Mouse (Mus musculus) heart, adult 2 months (tissue): ENCODE results near the gene Fhl3. TPM values are rescaled to one million over a fixed set of nuclear protein-coding genes. Genes with fewer than 3 reads are reported as not detected.
A peak's percentile ranks its signal among the peaks of the same experiment; 100 is the strongest.

Experiments used
- DNase-seq, 2 experiments: peaks; one replicate each; pipeline ENCODE4 v3.0.0; 2021
- H3K27ac ChIP-seq: fragments of 200-600 bp; 2 replicates; pipeline ENCODE4 v1.8.1; 2022
- H3K27me3 ChIP-seq: fragments of 200-500 bp; 2 replicates; pipeline ENCODE4 v1.6.1; 2012; ENCODE audit warnings: mild to moderate bottlenecking, low read length, inconsistent platforms, mixed read lengths; ENCODE audit not compliant: control insufficient read depth, insufficient read depth
- H3K36me3 ChIP-seq: fragments of 200-500 bp; 2 replicates; pipeline ENCODE4 v1.6.1; 2012; ENCODE audit warnings: low read length, inconsistent platforms; ENCODE audit not compliant: control insufficient read depth, insufficient read depth
- H3K4me1 ChIP-seq: fragments of 200-500 bp; 2 replicates; pipeline ENCODE4 v1.6.1; 2011; ENCODE audit warnings: low read length; ENCODE audit not compliant: control insufficient read depth, insufficient read depth
- H3K4me3 ChIP-seq: fragments of 200-600 bp; 2 replicates; pipeline ENCODE4 v1.8.1; 2022
- H3K79me2 ChIP-seq: fragments of 200-500 bp; replicated peaks from 2 replicates; pipeline ENCODE4 v1.6.1; 2012; ENCODE audit warnings: mild to moderate bottlenecking, inconsistent platforms, low read length, moderate library complexity, mixed read lengths; ENCODE audit not compliant: control insufficient read depth, insufficient read depth
- H3K9ac ChIP-seq: fragments of 200-500 bp; 2 replicates; pipeline ENCODE4 v1.6.1; 2012; ENCODE audit warnings: low read depth, mild to moderate bottlenecking, control low read depth, inconsistent platforms, low read length, mixed read lengths
- CTCF ChIP-seq: fragments of 200-600 bp; IDR thresholded peaks from 2 replicates; pipeline ENCODE4 v1.8.1; 2022; ENCODE audit warnings: antibody characterized with exemption, mild to moderate bottlenecking, moderate library complexity
- EP300 ChIP-seq: fragments of 200-500 bp; IDR thresholded peaks from 2 replicates; pipeline ENCODE4 v1.6.1; 2011; ENCODE audit warnings: low read depth, low read length, control low read depth; ENCODE audit not compliant: insufficient read depth
- POLR2A ChIP-seq: fragments of 200-500 bp; IDR thresholded peaks from 2 replicates; pipeline ENCODE4 v1.6.1; 2011; ENCODE audit warnings: mild to moderate bottlenecking, low read depth, low read length, control low read depth; ENCODE audit not compliant: insufficient read depth
- WGBS: fragments of 180-500 bp; shearing (Covaris S2); methylation state at CpG from one replicate; pipeline ENCODE4 v1.1.7; 2018; 5-methylcytosine and 5-hydroxymethylcytosine counted together
- intact Hi-C: fragments of 180-260 bp; cut with DNase I; formaldehyde crosslinking; loops from one replicate; pipeline ENCODE4 v1.15.1; 2025
- polyA plus RNA-seq: library from polyadenylated mRNA; depleted of rRNA; stranded (reverse); fragments of >200 nt; gene quantifications from 2 replicates; pipeline ENCODE4 v1.2.3, GENCODE M21; 2012
- total RNA-seq, 2 experiments: library from RNA; stranded (reverse); gene quantifications; 2 replicates each; pipeline ENCODE4 v1.2.3; 2021

Gene Fhl3
- total and polyA plus RNA-seq, 3 experiments: 7.8 to 17.9 (median 11.5) TPM

DNA sequence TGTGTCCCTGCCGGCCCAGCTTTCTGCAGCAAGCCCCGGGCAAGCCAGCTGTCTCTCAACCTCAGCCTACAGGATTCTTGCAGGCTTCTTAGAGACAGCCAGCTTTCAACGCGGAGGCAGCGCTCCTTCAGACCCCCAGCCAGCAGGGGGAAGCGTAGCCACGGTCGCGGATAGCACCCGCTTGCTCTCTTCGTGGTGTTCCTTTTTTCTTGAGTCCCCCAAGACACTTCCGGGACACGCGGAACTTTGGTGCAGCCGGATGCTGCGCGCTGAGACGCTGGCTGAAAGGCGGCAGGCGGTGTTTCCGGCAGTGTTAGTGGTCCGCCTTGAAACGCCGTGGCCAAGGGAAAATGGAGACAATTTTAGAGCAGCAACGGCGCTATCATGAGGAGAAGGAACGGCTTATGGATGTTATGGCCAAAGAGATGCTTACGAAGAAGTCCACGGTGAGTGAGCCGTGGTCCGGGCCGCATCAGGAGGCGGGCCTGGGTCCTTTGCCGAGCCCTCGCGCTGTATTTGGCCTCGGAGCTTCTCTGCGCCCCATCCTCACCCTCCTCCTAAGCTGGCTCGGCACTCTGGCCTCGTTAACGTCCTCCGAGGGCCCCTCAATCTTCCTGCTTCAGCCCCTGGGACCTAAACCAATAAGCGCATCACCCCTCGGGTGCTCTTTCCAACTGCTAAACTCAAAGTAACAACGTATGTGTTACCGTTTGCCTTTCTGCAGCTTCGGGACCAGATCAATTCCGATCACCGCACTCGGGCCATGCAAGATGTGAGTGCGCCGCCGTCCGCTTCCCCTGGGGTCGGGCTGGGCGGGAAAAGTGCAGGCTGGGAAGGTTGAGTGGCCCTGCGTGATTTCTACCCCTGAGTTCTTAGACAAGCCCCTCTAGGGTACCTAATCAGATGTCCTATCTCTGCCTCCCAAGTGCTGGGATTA, 14.3 kb downstream of the Fhl3 start, which contains the start of gene Sf3a3:
Sf3a3 (plus strand) TSS at position 232 of the 937 bp plus-strand sequence.
- peak within 1 kb of the TSS; percentile 81 for H3K4me3 ChIP-seq
- peaks cover 6% of the 10 kb centered on the region for H3K4me1 ChIP-seq
- DNase-seq: peak; percentile 94 to 96
- H3K27ac ChIP-seq: peak within 1 kb of the TSS; percentile 79
- intact Hi-C loops: loop anchor here (1.0 to 5.0 kb wide), 3 partner anchors 22 to 135 kb away; partner anchors contain the start of genes Mtf1, Utp11 and Yrdc
- peak within 1 kb of the TSS; percentile 73 for H3K9ac ChIP-seq
- TF ChIP-seq EP300: peak; percentile 94
- TF ChIP-seq POLR2A: peak; percentile 75
- peak; percentile 95 for TF ChIP-seq CTCF
- peaks cover 4% of the 10 kb centered on the region for H3K36me3 ChIP-seq
- 0 out of 2 replicates have a peak, but pooled peaks cover 1% of the 10 kb centered on the region for H3K79me2 ChIP-seq
- no peaks in the 10 kb centered on the region for H3K27me3 ChIP-seq
- WGBS: under 1% methylated on average over 57 of the region's 57 CpGs

- intact Hi-C loops: no loop called here
- Histone ChIP-seq H3K27ac (no peak overlapping the region), H3K4me1 (peaks cover 6% of the 10 kb centered on the region), H3K79me2 (0 out of 2 replicates have a peak, but pooled peaks cover 1% of the 10 kb centered on the region), H3K4me3 (no peak overlapping the region), H3K36me3 (peaks cover 4% of the 10 kb centered on the region), H3K27me3 (no peaks in the 10 kb centered on the region), H3K9ac (no peak overlapping the region)
- no peak for DNase-seq
- TF ChIP-seq POLR2A (no peak), CTCF (no peak), EP300 (no peak)
- 90% methylated on average over 4 of the region's 4 CpGs for WGBS
Measured at GRCm38 (mm10) chr4:124719101-124719500, 18.6 kb downstream of the Fhl3 start.

GRCm38 (mm10) chr4:124726121-124726520, 25.6 kb downstream of the Fhl3 start:
- DNase-seq: no peak
- H3K27ac ChIP-seq: no peak overlapping the region
- intact Hi-C loops: no loop called here
- no peaks in the 10 kb centered on the region for H3K4me1 ChIP-seq
- no peak for TF ChIP-seq POLR2A
- H3K9ac ChIP-seq: no peak overlapping the region
- 74% methylated on average over 6 of the region's 6 CpGs for WGBS
- no peaks in the 10 kb centered on the region for H3K36me3 ChIP-seq
- H3K27me3 ChIP-seq: no peaks in the 10 kb centered on the region
- H3K4me3 ChIP-seq: no peak overlapping the region
- no peaks in the 10 kb centered on the region for H3K79me2 ChIP-seq

- intact Hi-C loops: no loop called here
- no peaks in the 10 kb centered on the region for H3K27me3 ChIP-seq
Measured at GRCm38 (mm10) chr4:124736952-124737351, 36.5 kb downstream of the Fhl3 start.

GRCm38 (mm10) chr4:124737486-124737885, 37.0 kb downstream of the Fhl3 start:
- Histone ChIP-seq H3K4me1 (peaks cover 2% of the 10 kb centered on the region; the same call in 1 of the 2 replicates), H3K27me3 (no peaks in the 10 kb centered on the region), H3K79me2 (no peaks in the 10 kb centered on the region), H3K4me3 (no peak overlapping the region), H3K36me3 (no peaks in the 10 kb centered on the region), H3K9ac (no peak overlapping the region), H3K27ac (no peak overlapping the region)
- WGBS: 61% methylated on average over 5 of the region's 5 CpGs
- TF ChIP-seq POLR2A: no peak
- no peak for TF ChIP-seq CTCF
- TF ChIP-seq EP300: no peak
- no peak for DNase-seq
- intact Hi-C loops: no loop called here

More at GRCm38 (mm10) chr4:124736952-124737351, 36.5 kb downstream of the Fhl3 start:
- Histone ChIP-seq H3K9ac (no peak overlapping the region), H3K27ac (no peak overlapping the region), H3K4me3 (no peak overlapping the region), H3K4me1 (no peaks in the 10 kb centered on the region; the same call in 1 of the 2 replicates), H3K36me3 (no peaks in the 10 kb centered on the region), H3K79me2 (no peaks in the 10 kb centered on the region)
- DNase-seq: no peak
- no peak for TF ChIP-seq POLR2A
- TF ChIP-seq EP300: no peak
- no peak for TF ChIP-seq CTCF
- WGBS: 78% methylated on average over 2 of the region's 2 CpGs

- WGBS: 54% methylated on average over 4 of the region's 4 CpGs
- no peak overlapping the region for H3K27ac ChIP-seq
- intact Hi-C loops: no loop called here
- H3K79me2 ChIP-seq: no peaks in the 10 kb centered on the region
- H3K36me3 ChIP-seq: no peaks in the 10 kb centered on the region
- H3K27me3 ChIP-seq: no peaks in the 10 kb centered on the region
- peaks cover 2% of the 10 kb centered on the region; the same call in 1 of the 2 replicates for H3K4me1 ChIP-seq
- TF ChIP-seq CTCF: peak; percentile 9; the same call in 1 of the 2 replicates
- TF ChIP-seq EP300: no peak
- no peak overlapping the region for H3K9ac ChIP-seq
- DNase-seq: no peak
- H3K4me3 ChIP-seq: no peak overlapping the region
Measured at GRCm38 (mm10) chr4:124738013-124738412, 37.5 kb downstream of the Fhl3 start.
